Mouse (Mus musculus) thymus, adult 2 months (tissue): ENCODE data around the gene Tsc22d1.

Source experiments
- CTCF ChIP-seq: fragments of 200-500 bp; IDR thresholded peaks from 2 replicates; pipeline ENCODE4 v1.5.1; 2012; ENCODE audit warnings: mild to moderate bottlenecking, control low read depth, low read length, moderate library complexity, borderline replicate concordance; ENCODE audit not compliant: control insufficient read depth, poor library complexity, insufficient read depth; ENCODE audit errors: extremely low read depth
- POLR2A ChIP-seq: fragments of 200-500 bp; IDR thresholded peaks from 2 replicates; pipeline ENCODE4 v1.6.1; 2012; ENCODE audit warnings: mild to moderate bottlenecking, low read length, control low read depth, moderate library complexity; ENCODE audit not compliant: control insufficient read depth, poor library complexity, insufficient read depth; ENCODE audit errors: extremely low read depth

- TF ChIP-seq CTCF (no peak), POLR2A (no peak)
These were observed 35.4 kb upstream of the Tsc22d1 start for GRCm38 (mm10) chr14:76379411-76379810.
